Mouse (Mus musculus) cortical plate, adult 2 months (tissue): ENCODE measurements around the gene Gpank1.

Experiments
- CTCF ChIP-seq: fragments of 200-500 bp; IDR thresholded peaks from 2 replicates; pipeline ENCODE4 v1.5.1; 2011; ENCODE audit warnings: mild to moderate bottlenecking, control low read depth, low read length; ENCODE audit not compliant: insufficient read depth; ENCODE audit errors: extremely low read depth
- POLR2A ChIP-seq: fragments of 200-500 bp; IDR thresholded peaks from 2 replicates; pipeline ENCODE4 v1.6.1; 2011; ENCODE audit warnings: mild to moderate bottlenecking, low read length, control low read depth; ENCODE audit not compliant: insufficient read depth; ENCODE audit errors: extremely low read depth

DNA sequence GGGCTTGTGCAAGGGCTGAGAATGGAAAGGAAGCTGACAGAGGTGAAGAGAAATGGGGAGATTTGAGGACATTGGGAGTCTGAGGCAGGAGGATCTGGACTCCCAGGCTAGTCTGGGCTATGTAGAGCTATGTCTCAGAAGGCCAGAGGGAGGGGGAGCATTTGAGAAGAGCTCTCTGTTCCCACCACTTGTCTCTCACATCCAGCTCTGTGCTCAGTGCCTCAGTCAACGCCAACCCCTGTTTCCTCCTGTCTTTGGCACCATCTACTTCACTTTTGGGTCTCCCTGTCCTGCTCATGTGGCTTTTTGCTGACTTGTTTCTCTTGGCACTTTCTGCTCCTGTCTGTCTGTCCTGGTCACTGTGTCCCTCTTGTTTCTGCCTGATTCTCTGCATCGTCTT, 44.0 kb upstream of the Gpank1 start:
- TF ChIP-seq CTCF (no peak), POLR2A (no peak)
